Mouse (Mus musculus): ENCODE measurements around the gene Dst. TPM values are rescaled to one million over a fixed set of nuclear protein-coding genes. Genes with fewer than 3 reads are reported as not detected.

Gene Dst
- polyA plus RNA-seq, 1 experiment from 2014 or later, result 24.3 TPM

DNA sequence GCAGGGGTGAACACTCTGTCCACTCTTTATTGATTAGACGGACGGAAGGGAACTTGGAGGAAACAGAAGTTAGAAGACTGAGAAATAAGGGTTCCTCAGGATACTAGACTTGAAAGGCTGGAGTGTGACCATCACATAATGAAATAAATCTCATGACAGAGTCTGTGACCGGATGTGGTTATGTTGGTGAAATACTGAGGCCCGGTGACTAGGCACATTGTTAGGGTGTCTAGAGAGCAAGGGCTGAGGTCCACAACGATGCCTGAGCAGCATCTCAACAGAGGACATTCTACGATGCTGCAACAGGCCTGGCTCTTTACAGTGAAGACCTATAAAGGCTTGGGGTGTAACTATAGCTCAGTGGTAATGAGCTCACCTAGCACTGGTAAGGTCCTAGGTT lies 9.7 kb upstream of the Dst start:
- Histone ChIP-seq H3K4me1 (no peaks in the 10 kb centered on the region), H3K4me2 (no peak overlapping the region), H3K4me3 (replicated peaks) (no peak overlapping the region), H3K9ac (no peak overlapping the region), H3K9me3 (no peaks in the 10 kb centered on the region), H3K27me3 (replicated peaks) (no peaks in the 10 kb centered on the region), H3K27ac (no peak overlapping the region), H3K36me3 (no peaks in the 10 kb centered on the region)
- no peak for ATAC-seq (ENCODE audit: insufficient read depth, low FRiP score, low read depth)
- 89% methylated on average over 6 of the region's 6 CpGs for WGBS

- Histone ChIP-seq H3K36me3 (no peaks in the 10 kb centered on the region), H3K4me1 (no peaks in the 10 kb centered on the region), H3K27me3 (replicated peaks) (no peaks in the 10 kb centered on the region), H3K4me3 (replicated peaks) (no peak overlapping the region), H3K27ac (no peak overlapping the region), H3K9ac (no peak overlapping the region), H3K4me2 (no peak overlapping the region), H3K9me3 (no peaks in the 10 kb centered on the region)
- ATAC-seq (ENCODE audit: insufficient read depth, low FRiP score, low read depth), result no peak
- WGBS, result 71% methylated on average over 8 of the region's 8 CpGs
These were observed 7.8 kb upstream of the Dst start for GRCm38 (mm10) chr1:33900175-33900574.

DNA sequence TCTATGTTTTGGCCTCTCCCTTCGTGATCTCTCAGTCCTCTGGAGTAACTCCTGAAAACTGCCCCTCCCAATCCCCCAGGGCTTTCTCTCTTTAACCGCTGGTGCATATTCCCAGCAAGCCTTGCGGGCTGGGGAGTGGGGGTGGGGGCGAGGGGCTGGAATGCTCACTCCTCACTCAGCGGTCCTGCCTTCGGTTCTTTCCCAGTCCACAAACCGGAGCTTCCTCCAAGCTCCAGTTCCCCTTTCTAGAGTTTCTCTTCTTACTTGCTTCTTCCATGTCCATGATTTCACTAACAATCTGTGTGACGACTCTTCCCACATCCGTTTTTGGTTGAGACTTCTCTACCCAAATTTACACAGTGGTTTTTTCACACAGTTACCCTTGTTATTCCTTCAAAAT lies 4.4 kb upstream of the Dst start:
- Histone ChIP-seq H3K9me3 (no peaks in the 10 kb centered on the region), H3K4me1 (peaks cover 9% of the 10 kb centered on the region; the same call in 1 of the 2 replicates), H3K9ac (no peak overlapping the region), H3K27ac (no peak overlapping the region), H3K4me3 (replicated peaks) (no peak overlapping the region), H3K4me2 (no peak overlapping the region), H3K27me3 (replicated peaks) (peaks cover 26% of the 10 kb centered on the region), H3K36me3 (no peaks in the 10 kb centered on the region)
- ATAC-seq (ENCODE audit: insufficient read depth, low FRiP score, low read depth), result no peak
- WGBS, result 33% methylated on average over 9 of the region's 9 CpGs

DNA sequence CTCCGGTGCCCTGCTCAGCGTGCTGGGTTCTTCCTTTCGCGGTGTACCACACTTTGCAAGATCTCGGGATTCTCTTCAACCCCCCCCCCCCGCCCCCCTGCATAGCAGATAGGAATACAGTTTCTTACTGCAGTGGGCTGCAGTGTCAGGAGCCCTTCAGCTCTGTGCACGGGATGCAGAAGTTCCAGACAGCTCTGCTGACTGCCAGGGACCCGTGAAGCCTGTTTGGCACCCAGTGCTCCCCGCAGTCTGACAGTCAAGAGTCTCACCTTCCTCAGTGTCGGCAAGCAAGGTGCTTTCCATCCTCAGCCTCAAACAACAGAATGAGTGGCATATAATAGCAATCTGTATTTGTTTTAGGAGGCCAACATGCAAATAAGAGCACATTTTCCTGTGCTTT lies 1.8 kb upstream of the Dst start:
- Histone ChIP-seq H3K36me3 (no peaks in the 10 kb centered on the region), H3K27ac (no peak overlapping the region), H3K9ac (no peak overlapping the region), H3K4me2 (no peak overlapping the region), H3K4me3 (replicated peaks) (no peak overlapping the region), H3K4me1 (peaks cover 12% of the 10 kb centered on the region; the same call in 1 of the 2 replicates), H3K9me3 (no peaks in the 10 kb centered on the region), H3K27me3 (replicated peaks) (peaks cover 29% of the 10 kb centered on the region)
- ATAC-seq (ENCODE audit: insufficient read depth, low FRiP score, low read depth), result no peak
- 27% methylated on average over 10 of the region's 10 CpGs for WGBS

- 0 out of 2 replicates have a peak, but pooled peaks have one; percentile 6 for ATAC-seq (ENCODE audit: insufficient read depth, low FRiP score, low read depth)
- H3K4me3 ChIP-seq (replicated peaks), result peak overlapping the region; percentile 64
- H3K9me3 ChIP-seq, result no peaks in the 10 kb centered on the region
- no peak overlapping the region for H3K27ac ChIP-seq
- WGBS, result 7% methylated on average over 20 of the region's 20 CpGs
- peaks cover 29% of the 10 kb centered on the region for H3K27me3 ChIP-seq (replicated peaks)
- peaks cover 12% of the 10 kb centered on the region; the same call in 1 of the 2 replicates for H3K4me1 ChIP-seq
- no peaks in the 10 kb centered on the region for H3K36me3 ChIP-seq
- no peak overlapping the region for H3K9ac ChIP-seq
- peak overlapping the region; percentile 99 for H3K4me2 ChIP-seq
These were observed 1.1 kb upstream of the Dst start for GRCm38 (mm10) chr1:33906927-33907326.

GRCm38 (mm10) chr1:33907421-33908190 lies 419 bp upstream of the Dst start, which contains the start of gene Bend6:
TSS of gene Bend6 (minus strand) at chr1:33907816.
- ATAC-seq (ENCODE audit: insufficient read depth, low FRiP score, low read depth), result peak; percentile 82
- under 1% methylated on average over 97 of the region's 110 CpGs for WGBS
- peaks cover 29% of the 10 kb centered on the region for H3K27me3 ChIP-seq (replicated peaks)
- no peaks in the 10 kb centered on the region for H3K36me3 ChIP-seq
- peaks cover 12% of the 10 kb centered on the region; the same call in 1 of the 2 replicates for H3K4me1 ChIP-seq
- no peaks in the 10 kb centered on the region for H3K9me3 ChIP-seq
- no peak within 1 kb of the TSS for H3K27ac ChIP-seq
- peak within 1 kb of the TSS; percentile 20; the same call in 1 of the 2 replicates for H3K9ac ChIP-seq
- H3K4me3 ChIP-seq (replicated peaks), result peak within 1 kb of the TSS; percentile 64
- peak within 1 kb of the TSS; percentile 99 for H3K4me2 ChIP-seq

GRCm38 (mm10) chr1:33911589-33911988 lies 3.6 kb downstream of the Dst start:
- H3K27ac ChIP-seq, result no peak overlapping the region
- H3K4me1 ChIP-seq, result peaks cover 12% of the 10 kb centered on the region; the same call in 1 of the 2 replicates
- H3K9ac ChIP-seq, result no peak overlapping the region
- no peak for ATAC-seq (ENCODE audit: insufficient read depth, low FRiP score, low read depth)
- peaks cover 22% of the 10 kb centered on the region for H3K27me3 ChIP-seq (replicated peaks)
- H3K9me3 ChIP-seq, result no peaks in the 10 kb centered on the region
- no peak overlapping the region for H3K4me2 ChIP-seq
- H3K36me3 ChIP-seq, result no peaks in the 10 kb centered on the region
- 59% methylated on average over 8 of the region's 8 CpGs for WGBS
- H3K4me3 ChIP-seq (replicated peaks), result no peak overlapping the region

DNA sequence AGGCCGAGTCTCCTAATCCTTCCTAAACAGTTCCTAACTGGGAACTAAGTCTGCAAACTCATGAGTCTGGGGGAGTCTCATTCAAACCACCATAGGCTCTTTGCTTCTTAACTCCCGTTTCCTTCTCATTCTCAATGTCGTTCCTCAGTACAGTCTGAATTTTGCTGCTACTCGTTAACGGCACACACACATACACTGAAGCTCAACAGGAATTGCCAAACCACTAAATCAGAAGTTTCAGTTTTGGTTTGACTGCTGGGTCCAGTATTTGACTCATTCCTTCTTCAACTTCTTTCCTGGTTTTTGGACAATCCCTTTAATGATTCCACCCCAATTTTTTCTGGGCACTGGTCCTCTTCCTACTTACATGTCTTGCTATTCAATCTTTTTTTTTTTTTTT lies 8.5 kb downstream of the Dst start:
- no peak overlapping the region for H3K4me2 ChIP-seq
- H3K9ac ChIP-seq, result no peak overlapping the region
- no peaks in the 10 kb centered on the region for H3K9me3 ChIP-seq
- 90% methylated on average over 5 of the region's 5 CpGs for WGBS
- no peaks in the 10 kb centered on the region for H3K4me1 ChIP-seq
- no peak overlapping the region for H3K27ac ChIP-seq
- no peaks in the 10 kb centered on the region for H3K27me3 ChIP-seq (replicated peaks)
- H3K4me3 ChIP-seq (replicated peaks), result no peak overlapping the region
- no peaks in the 10 kb centered on the region for H3K36me3 ChIP-seq
- ATAC-seq (ENCODE audit: insufficient read depth, low FRiP score, low read depth), result no peak

DNA sequence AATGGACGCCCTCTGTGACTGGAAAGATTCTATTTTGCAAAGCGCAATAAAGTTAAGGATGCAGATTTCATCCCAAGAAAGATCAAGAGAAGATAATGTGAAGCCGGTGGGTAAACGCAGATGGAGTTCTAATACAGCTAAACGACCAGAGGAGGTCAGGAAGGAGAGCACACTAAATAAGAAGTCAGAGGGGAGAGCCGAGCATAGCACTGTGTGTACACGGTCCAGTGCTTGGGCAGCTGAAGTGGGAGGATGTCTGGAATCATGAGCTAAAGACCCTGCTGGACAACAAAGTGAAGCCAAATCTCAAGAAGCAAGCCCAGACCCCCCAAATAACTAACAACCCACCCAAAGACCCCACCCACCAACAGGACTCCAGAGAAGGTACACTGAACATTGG lies 14.9 kb downstream of the Dst start:
- Histone ChIP-seq H3K27ac (no peak overlapping the region), H3K4me2 (no peak overlapping the region), H3K9me3 (no peaks in the 10 kb centered on the region), H3K27me3 (replicated peaks) (no peaks in the 10 kb centered on the region), H3K4me3 (replicated peaks) (no peak overlapping the region), H3K36me3 (no peaks in the 10 kb centered on the region), H3K4me1 (no peaks in the 10 kb centered on the region), H3K9ac (no peak overlapping the region)
- 68% methylated on average over 7 of the region's 7 CpGs for WGBS
- no peak for ATAC-seq (ENCODE audit: insufficient read depth, low FRiP score, low read depth)

DNA sequence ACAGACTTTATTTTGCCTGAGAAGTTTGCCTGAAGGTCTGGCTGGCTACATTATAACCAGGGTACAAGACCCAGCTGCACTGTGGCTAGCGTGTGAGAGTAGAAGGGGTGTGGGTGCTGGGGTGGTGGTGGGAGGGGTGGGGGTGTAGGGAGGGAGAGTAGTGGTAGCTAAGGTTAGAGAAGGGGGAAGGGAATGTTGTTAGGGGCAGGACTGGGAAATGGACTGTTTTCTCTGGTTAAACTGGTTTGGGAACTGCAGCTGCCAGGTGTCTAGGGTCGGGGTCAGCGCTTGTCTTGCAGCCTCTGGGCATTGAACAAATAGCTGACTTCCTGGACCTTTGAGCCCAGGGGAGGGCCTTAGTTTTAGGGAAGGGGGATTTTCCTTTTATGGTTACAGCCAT lies 17.3 kb downstream of the Dst start:
- H3K27ac ChIP-seq, result no peak overlapping the region
- H3K4me1 ChIP-seq, result no peaks in the 10 kb centered on the region
- ATAC-seq (ENCODE audit: insufficient read depth, low FRiP score, low read depth), result peak; percentile 66
- 44% methylated on average over 3 of the region's 3 CpGs for WGBS
- no peak overlapping the region for H3K9ac ChIP-seq
- H3K27me3 ChIP-seq (replicated peaks), result no peaks in the 10 kb centered on the region
- H3K36me3 ChIP-seq, result no peaks in the 10 kb centered on the region
- no peak overlapping the region for H3K4me2 ChIP-seq
- H3K9me3 ChIP-seq, result no peaks in the 10 kb centered on the region
- H3K4me3 ChIP-seq (replicated peaks), result no peak overlapping the region

DNA sequence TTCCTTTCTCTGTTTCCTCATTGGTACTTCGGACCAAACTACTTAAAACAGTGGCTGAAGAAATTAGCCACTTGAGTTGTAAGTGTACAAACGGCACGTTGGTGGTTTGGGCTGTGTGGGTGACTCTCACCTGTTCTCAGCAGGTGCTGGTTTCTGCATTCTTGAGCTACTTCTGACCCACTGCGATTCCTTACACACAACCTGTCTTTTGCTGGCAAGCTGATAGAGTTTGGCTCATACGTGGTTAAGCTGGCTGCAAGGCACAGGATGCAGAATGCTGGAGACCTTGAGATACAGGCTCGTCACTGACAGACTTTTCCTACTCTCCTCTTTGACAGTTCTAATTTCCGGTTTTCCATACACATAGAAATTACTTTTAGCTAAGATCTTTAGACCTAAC lies 19.4 kb downstream of the Dst start:
- H3K27me3 ChIP-seq (replicated peaks), result no peaks in the 10 kb centered on the region
- no peak overlapping the region for H3K9ac ChIP-seq
- no peaks in the 10 kb centered on the region for H3K36me3 ChIP-seq
- ATAC-seq (ENCODE audit: insufficient read depth, low FRiP score, low read depth), result no peak
- no peaks in the 10 kb centered on the region for H3K4me1 ChIP-seq
- no peaks in the 10 kb centered on the region for H3K9me3 ChIP-seq
- 89% methylated on average over 7 of the region's 7 CpGs for WGBS
- H3K27ac ChIP-seq, result no peak overlapping the region
- no peak overlapping the region for H3K4me2 ChIP-seq
- no peak overlapping the region for H3K4me3 ChIP-seq (replicated peaks)

GRCm38 (mm10) chr1:33931791-33932190 lies 23.8 kb downstream of the Dst start:
- H3K4me3 ChIP-seq (replicated peaks), result no peak overlapping the region
- ATAC-seq (ENCODE audit: insufficient read depth, low FRiP score, low read depth), result no peak
- H3K36me3 ChIP-seq, result no peaks in the 10 kb centered on the region
- H3K9ac ChIP-seq, result no peak overlapping the region
- no peaks in the 10 kb centered on the region for H3K9me3 ChIP-seq
- no peaks in the 10 kb centered on the region for H3K4me1 ChIP-seq
- H3K27me3 ChIP-seq (replicated peaks), result no peaks in the 10 kb centered on the region
- whole genome bisulfite sequencing, result 82% methylated on average over 8 of the region's 8 CpGs
- no peak overlapping the region for H3K4me2 ChIP-seq
- H3K27ac ChIP-seq, result no peak overlapping the region
